Mouse (Mus musculus) spleen, embryonic (tissue): ENCODE data around the gene Suclg2.

Experiments used
- CTCF ChIA-PET: fragments of 350-600 bp; sonication (Branson Sonifier 250); formaldehyde crosslinking; loops from one replicate; lab custom pipeline; 2022; lab: Charles Lee

Gene Suclg2

GRCm38 (mm10) chr6:95484183-95484818, 234.3 kb downstream of the Suclg2 start:
- CTCF ChIA-PET: interaction anchor here (0.6 kb wide), 1 partner anchor 185 kb away, joined by 3 read pairs; no protein-coding TSS in a partner anchor

- CTCF ChIA-PET: no interaction called here
Observed at GRCm38 (mm10) chr6:95483686-95484085, 234.9 kb downstream of the Suclg2 start.

- CTCF ChIA-PET: no interaction called here
Observed at GRCm38 (mm10) chr6:95483127-95483526, 235.5 kb downstream of the Suclg2 start.

- CTCF ChIA-PET: no interaction called here
Observed at GRCm38 (mm10) chr6:95479801-95480200, 238.8 kb downstream of the Suclg2 start.

GRCm38 (mm10) chr6:95469521-95469920, 249.1 kb downstream of the Suclg2 start:
- CTCF ChIA-PET: no interaction called here

- CTCF ChIA-PET: no interaction called here
Observed at GRCm38 (mm10) chr6:95465322-95465721, 253.3 kb downstream of the Suclg2 start.

GRCm38 (mm10) chr6:95459372-95459771, 259.2 kb downstream of the Suclg2 start:
- CTCF ChIA-PET: no interaction called here

GRCm38 (mm10) chr6:95446151-95446550, 272.4 kb downstream of the Suclg2 start:
- CTCF ChIA-PET: no interaction called here

GRCm38 (mm10) chr6:95445036-95445435, 273.6 kb downstream of the Suclg2 start:
- CTCF ChIA-PET: no interaction called here
